Mouse (Mus musculus): ENCODE results near the gene Sap30bp. TPM values are rescaled to one million over a fixed set of nuclear protein-coding genes. Genes with fewer than 3 reads are reported as not detected.

The Sap30bp gene
- total and polyA plus RNA-seq, 3 experiments: 49.1 to 69.2 TPM; not detected in 1

DNA sequence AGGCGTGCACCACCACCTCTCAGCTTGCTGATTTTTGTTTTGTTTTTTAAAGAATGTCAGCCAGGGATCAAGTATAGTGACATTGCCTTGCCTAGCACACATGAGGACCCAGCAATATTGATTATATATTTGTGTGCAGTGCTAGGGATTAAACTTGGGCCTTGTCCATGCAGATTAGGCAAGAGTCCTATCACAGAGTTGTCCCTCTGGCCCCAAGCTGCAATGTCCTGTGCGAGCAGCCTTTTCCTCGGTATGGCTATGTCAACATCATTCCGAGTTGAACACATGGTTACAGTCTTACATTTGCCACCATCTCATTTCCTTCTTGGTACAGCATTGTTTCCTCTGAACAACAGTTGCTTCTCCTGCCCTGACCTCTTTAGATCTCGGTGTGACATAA lies 14.0 kb upstream of the Sap30bp start:
- no peak overlapping the region for H3K9ac ChIP-seq (ENCODE audit: control insufficient read depth, low read depth, low read length, poor library complexity, severe bottlenecking)
- TF ChIP-seq MAZ (IDR thresholded peaks at IDR 0.05; ENCODE audit: low read depth, low read length) (no peak), USF2 (IDR thresholded peaks at IDR 0.05; ENCODE audit: borderline replicate concordance in 1 of 2, insufficient read depth in 1 of 2, low read depth in 1 of 2, low read length in 2 of 2) (no peak), MXI1 (IDR thresholded peaks at IDR 0.05; ENCODE audit: low read depth, low read length) (no peak), USF1 (IDR thresholded peaks at IDR 0.05; ENCODE audit: low read depth, low read length) (no peak), E2F4 (IDR thresholded peaks at IDR 0.05; ENCODE audit: borderline replicate concordance, low read depth, low read length) (no peak), CHD1 (IDR thresholded peaks at IDR 0.05; ENCODE audit: low read depth, low read length) (no peak)
- no peaks in the 10 kb centered on the region for H3K79me2 ChIP-seq (ENCODE audit: control insufficient read depth, insufficient read depth, low read length, poor library complexity)
- no peak overlapping the region for H3K4me3 ChIP-seq (ENCODE audit: control insufficient read depth in 1 of 2, insufficient read depth in 1 of 2, low read depth in 2 of 2, low read length in 2 of 2)
- H3K27ac ChIP-seq (ENCODE audit: control insufficient read depth, low read depth, low read length): no peak overlapping the region
- H3K36me3 ChIP-seq (ENCODE audit: control insufficient read depth in 1 of 2, insufficient read depth in 2 of 2, low read length in 2 of 2): peaks cover 0 to 3% of the 10 kb centered on the region in 2 experiments; a peak in 2 of 4 replicates
- peaks cover 0 to 11% of the 10 kb centered on the region in 2 experiments; a peak in 1 of 4 replicates for H3K4me1 ChIP-seq (ENCODE audit: control insufficient read depth in 1 of 2, insufficient read depth in 2 of 2, low read length in 2 of 2)
- no peak for DNase-seq (ENCODE audit: low read depth, low spot score)
- no peaks in the 10 kb centered on the region for H3K9me3 ChIP-seq (replicated peaks; ENCODE audit: insufficient read depth, low read length)
- no peaks in the 10 kb centered on the region for H3K27me3 ChIP-seq (ENCODE audit: control insufficient read depth in 1 of 2, insufficient read depth in 2 of 2, low read length in 2 of 2)

GRCm38 (mm10) chr11:115920110-115920818 lies 12.8 kb upstream of the Sap30bp start:
- TF ChIP-seq MAFK (IDR thresholded peaks at IDR 0.05; ENCODE audit: borderline replicate concordance, low read depth, low read length) (no peak), POLR2A (IDR thresholded peaks at IDR 0.05; ENCODE audit: control insufficient read depth in 1 of 2, insufficient read depth in 1 of 2, low read depth in 1 of 2, low read length in 2 of 2, poor library complexity in 1 of 2) (no peak), RCOR1 (IDR thresholded peaks at IDR 0.05; ENCODE audit: low read depth, low read length) (no peak), ZC3H11A (IDR thresholded peaks at IDR 0.05; ENCODE audit: low read depth, low read length) (no peak), USF2 (IDR thresholded peaks at IDR 0.05; ENCODE audit: borderline replicate concordance in 1 of 2, insufficient read depth in 1 of 2, low read depth in 1 of 2, low read length in 2 of 2) (no peak), CTCF (IDR thresholded peaks at IDR 0.05 in 2 of 3, conservative IDR thresholded peaks at IDR 0.05 in 1 of 3; ENCODE audit: control insufficient read depth in 1 of 3, insufficient read depth in 1 of 3, low read depth in 2 of 3, low read length in 3 of 3, poor library complexity in 1 of 3, severe bottlenecking in 1 of 3) (peak; percentile 74 to 87 (median 82)), UBTF (IDR thresholded peaks at IDR 0.05; ENCODE audit: borderline replicate concordance, insufficient read depth, low read depth, low read length) (no peak)
- Histone ChIP-seq H3K79me2 (ENCODE audit: control insufficient read depth, insufficient read depth, low read length, poor library complexity) (no peaks in the 10 kb centered on the region), H3K4me1 (ENCODE audit: control insufficient read depth in 1 of 2, insufficient read depth in 2 of 2, low read length in 2 of 2) (peaks cover 0 to 11% of the 10 kb centered on the region in 2 experiments; a peak in 1 of 4 replicates), H3K36me3 (ENCODE audit: control insufficient read depth in 1 of 2, insufficient read depth in 2 of 2, low read length in 2 of 2) (peaks cover 0 to 3% of the 10 kb centered on the region in 2 experiments; a peak in 2 of 4 replicates), H3K27ac (ENCODE audit: control insufficient read depth, low read depth, low read length) (no peak overlapping the region), H3K9me3 (replicated peaks; ENCODE audit: insufficient read depth, low read length) (no peaks in the 10 kb centered on the region), H3K4me3 (ENCODE audit: control insufficient read depth in 1 of 2, insufficient read depth in 1 of 2, low read depth in 2 of 2, low read length in 2 of 2) (no peak overlapping the region), H3K27me3 (ENCODE audit: control insufficient read depth in 1 of 2, insufficient read depth in 2 of 2, low read length in 2 of 2) (no peaks in the 10 kb centered on the region), H3K9ac (ENCODE audit: control insufficient read depth, low read depth, low read length, poor library complexity, severe bottlenecking) (no peak overlapping the region)
- DNase-seq (ENCODE audit: low read depth, low spot score): peak; percentile 87

GRCm38 (mm10) chr11:115921986-115922385 lies 11.1 kb upstream of the Sap30bp start:
- no peak for DNase-seq (ENCODE audit: low read depth, low spot score)
- TF ChIP-seq MEF2A (IDR thresholded peaks at IDR 0.05; ENCODE audit: extremely low read depth, insufficient replicate concordance, low read depth, low read length, poor library complexity, severe bottlenecking): no peak
- no peak for TF ChIP-seq ZC3H11A (IDR thresholded peaks at IDR 0.05; ENCODE audit: low read depth, low read length)
- TF ChIP-seq MYB (IDR thresholded peaks at IDR 0.05; ENCODE audit: low read depth, low read length): no peak
- no peak for TF ChIP-seq MAX (IDR thresholded peaks at IDR 0.05; ENCODE audit: low read length)
- no peak for TF ChIP-seq TCF12 (IDR thresholded peaks at IDR 0.05; ENCODE audit: low read depth, low read length)
- TF ChIP-seq ZNF384 (IDR thresholded peaks at IDR 0.05; ENCODE audit: low read depth, low read length): no peak
- no peak for TF ChIP-seq MXI1 (IDR thresholded peaks at IDR 0.05; ENCODE audit: low read depth, low read length)
- no peak for TF ChIP-seq CHD1 (IDR thresholded peaks at IDR 0.05; ENCODE audit: low read depth, low read length)
- Histone ChIP-seq H3K27ac (ENCODE audit: control insufficient read depth, low read depth, low read length) (no peak overlapping the region), H3K27me3 (ENCODE audit: control insufficient read depth in 1 of 2, insufficient read depth in 2 of 2, low read length in 2 of 2) (no peaks in the 10 kb centered on the region), H3K4me1 (ENCODE audit: control insufficient read depth in 1 of 2, insufficient read depth in 2 of 2, low read length in 2 of 2) (peaks cover 0 to 1% of the 10 kb centered on the region in 2 experiments; a peak in 1 of 4 replicates), H3K4me3 (ENCODE audit: control insufficient read depth in 1 of 2, insufficient read depth in 1 of 2, low read depth in 2 of 2, low read length in 2 of 2) (no peak overlapping the region), H3K36me3 (ENCODE audit: control insufficient read depth in 1 of 2, insufficient read depth in 2 of 2, low read length in 2 of 2) (no peaks in the 10 kb centered on the region), H3K9ac (ENCODE audit: control insufficient read depth, low read depth, low read length, poor library complexity, severe bottlenecking) (no peak overlapping the region), H3K9me3 (replicated peaks; ENCODE audit: insufficient read depth, low read length) (no peaks in the 10 kb centered on the region), H3K79me2 (ENCODE audit: control insufficient read depth, insufficient read depth, low read length, poor library complexity) (no peaks in the 10 kb centered on the region)

All from MEL (cell line).